Mouse (Mus musculus) CH12.LX (cell line): ENCODE results near the gene Fbxw8. TPM values are rescaled to one million over a fixed set of nuclear protein-coding genes. Genes with fewer than 3 reads are reported as not detected.

Source experiments
- DNase-seq: peaks from one replicate; pipeline ENCODE4 v3.0.0-alpha.2; 2013; ENCODE audit errors: extremely low read depth
- H3K27ac ChIP-seq: 2 replicates; pipeline ENCODE4 v1.5.1; 2012; ENCODE audit warnings: low read depth, mild to moderate bottlenecking, control low read depth, moderate library complexity; ENCODE audit not compliant: insufficient read depth
- H3K27me3 ChIP-seq: replicated peaks from 2 replicates; pipeline ENCODE3; 2012; ENCODE audit warnings: inconsistent platforms
- H3K36me3 ChIP-seq, 2 experiments: replicated peaks in 1 of 2; 2 replicates each; pipeline versions ENCODE3 to v1.6.1; 2012; ENCODE audit warnings: inconsistent platforms in 1 of 2, low read length in 1 of 2, mild to moderate bottlenecking in 1 of 2, mixed read lengths in 1 of 2, moderate library complexity in 1 of 2; ENCODE audit not compliant: control insufficient read depth in 1 of 2, insufficient read depth in 1 of 2
- H3K4me1 ChIP-seq, 2 experiments: 2 replicates each; pipeline ENCODE4 v1.6.1; 2012; ENCODE audit warnings: inconsistent platforms in 1 of 2, moderate library complexity in 1 of 2; ENCODE audit not compliant: insufficient read depth in 2 of 2, control insufficient read depth in 1 of 2
- H3K4me2 ChIP-seq: 2 replicates; pipeline ENCODE4 v1.6.1; 2012; ENCODE audit warnings: low read depth, mild to moderate bottlenecking, control low read depth; ENCODE audit not compliant: poor library complexity, insufficient read depth, severe bottlenecking
- H3K4me3 ChIP-seq, 3 experiments: fragments of 150-350 bp in 1 of 3; sonication (generic) in 1 of 3; replicated peaks in 1 of 3; 2 replicates each; pipeline versions ENCODE3 to v1.5.1; 2011 to 2012; ENCODE audit warnings: low read depth in 2 of 3, low read length in 2 of 3, mild to moderate bottlenecking in 2 of 3, moderate library complexity in 2 of 3, control low read depth in 1 of 3, improper control_type of control experiment in 1 of 3, inconsistent platforms in 1 of 3, mixed read lengths in 1 of 3; ENCODE audit not compliant: poor library complexity in 1 of 3
- H3K79me2 ChIP-seq: replicated peaks from 2 replicates; pipeline ENCODE4 v1.6.1; 2012; ENCODE audit warnings: mild to moderate bottlenecking, moderate library complexity; ENCODE audit not compliant: control insufficient read depth, poor library complexity, insufficient read depth, severe bottlenecking; ENCODE audit errors: extremely low read depth
- H3K9ac ChIP-seq: 2 replicates; pipeline ENCODE4 v1.6.1; 2012; ENCODE audit warnings: low read depth, mild to moderate bottlenecking, control low read depth, moderate library complexity; ENCODE audit not compliant: insufficient read depth
- H3K9me3 ChIP-seq: replicated peaks from 2 replicates; pipeline ENCODE3; 2012; ENCODE audit warnings: low read length, inconsistent platforms, mixed read lengths
- CTCF ChIP-seq, 2 experiments: IDR thresholded peaks in 1 of 2; conservative IDR thresholded peaks in 1 of 2; 2 replicates each; pipeline ENCODE4 v1.5.1; 2011 to 2012; ENCODE audit warnings: low read depth in 2 of 2, low read length in 2 of 2, improper control_type of control experiment in 1 of 2, inconsistent platforms in 1 of 2, mild to moderate bottlenecking in 1 of 2, moderate library complexity in 1 of 2
- ELF1 ChIP-seq: IDR thresholded peaks from 2 replicates; pipeline ENCODE4 v1.6.1; 2014; ENCODE audit warnings: low read depth, mild to moderate bottlenecking, inconsistent platforms, low read length, improper control_type of control experiment
- HCFC1 ChIP-seq: IDR thresholded peaks from 2 replicates; pipeline ENCODE4 v1.6.1; 2012; ENCODE audit warnings: low read depth, mild to moderate bottlenecking, inconsistent platforms, low read length, improper control_type of control experiment
- JUN ChIP-seq: IDR thresholded peaks from 2 replicates; pipeline ENCODE4 v1.6.1; 2011; ENCODE audit warnings: low read depth, mild to moderate bottlenecking, low read length, improper control_type of control experiment, moderate library complexity; ENCODE audit not compliant: insufficient read depth
- KAT2A ChIP-seq: IDR thresholded peaks from 2 replicates; pipeline ENCODE4 v1.6.1; 2012; ENCODE audit warnings: low read length, improper control_type of control experiment, inconsistent platforms; ENCODE audit not compliant: insufficient replicate concordance
- MAFK ChIP-seq: IDR thresholded peaks from 2 replicates; pipeline ENCODE4 v1.6.1; 2011; ENCODE audit warnings: low read length, improper control_type of control experiment; ENCODE audit not compliant: insufficient replicate concordance
- NRF1 ChIP-seq: IDR thresholded peaks from 2 replicates; pipeline ENCODE4 v1.6.1; 2014; ENCODE audit warnings: low read depth, mild to moderate bottlenecking, inconsistent platforms, low read length, improper control_type of control experiment, moderate library complexity
- POLR2AphosphoS2 ChIP-seq: IDR thresholded peaks from 2 replicates; pipeline ENCODE4 v1.6.1; 2011; ENCODE audit warnings: low read depth, low read length, improper control_type of control experiment
- TBP ChIP-seq: conservative IDR thresholded peaks from 2 replicates; pipeline ENCODE4 v1.6.1; 2011; ENCODE audit warnings: low read depth, low read length, improper control_type of control experiment
- TCF12 ChIP-seq: IDR thresholded peaks from 2 replicates; pipeline ENCODE4 v1.6.1; 2014; ENCODE audit warnings: low read depth, mild to moderate bottlenecking, inconsistent platforms, low read length, improper control_type of control experiment
- UBTF ChIP-seq: IDR thresholded peaks from 2 replicates; pipeline ENCODE4 v1.6.1; 2012; ENCODE audit warnings: low read depth, mild to moderate bottlenecking, inconsistent platforms, low read length, improper control_type of control experiment, moderate library complexity
- USF2 ChIP-seq: conservative IDR thresholded peaks from 2 replicates; pipeline ENCODE4 v1.6.1; 2011; ENCODE audit warnings: low read depth, low read length, improper control_type of control experiment
- ZC3H11A ChIP-seq: IDR thresholded peaks from 2 replicates; pipeline ENCODE4 v1.6.1; 2012; ENCODE audit warnings: low read depth, mild to moderate bottlenecking, inconsistent platforms, low read length, improper control_type of control experiment
- ZKSCAN1 ChIP-seq: IDR thresholded peaks from 2 replicates; pipeline ENCODE4 v1.6.1; 2012; ENCODE audit warnings: low read depth, inconsistent platforms, low read length, improper control_type of control experiment, borderline replicate concordance
- dilution Hi-C: fragments of 300-500 bp; cut with MboI; formaldehyde crosslinking; loops from 2 replicates; pipeline ENCODE4 v1.14.3; 2020; ENCODE audit warnings: low sequenced_read_pairs; ENCODE audit not compliant: extremely low pct_unique_long_range_greater_than_20kb, extremely low pct_ligation_motif_present
- in situ Hi-C: fragments of 300-500 bp; cut with MboI; formaldehyde crosslinking; loops from 3 replicates; pipeline ENCODE4 v1.14.3; 2019; ENCODE audit warnings: low sequenced_read_pairs, low pct_ligation_motif_present, low pct_unique_long_range_greater_than_20kb, mixed read lengths
- polyA plus RNA-seq: library from polyadenylated mRNA; unstranded; fragments of >175 nt; gene quantifications from 2 replicates; pipeline ENCODE4 v1.2.1, GENCODE M21; 2012; ENCODE audit warnings: low read depth; ENCODE audit not compliant: insufficient read length
- total RNA-seq, 2 experiments: library from RNA; depleted of rRNA; stranded (reverse); fragments of 300-350 nt in 1 of 2; fragments of >200 nt in 1 of 2; gene quantifications; 2 replicates each; pipeline ENCODE4 v1.2.3; 2012 to 2014

Gene Fbxw8
- total and polyA plus RNA-seq, 3 experiments, result 41.7 to 50.9 (median 47.3) TPM

- Histone ChIP-seq H3K4me2 (no peak overlapping the region), H3K4me1 (peaks cover 0 to 10% of the 10 kb centered on the region in 2 experiments; a peak in 2 of 4 replicates), H3K9ac (no peak overlapping the region), H3K36me3 (peaks cover 46 to 98% of the 10 kb centered on the region in 2 experiments), H3K27me3 (no peaks in the 10 kb centered on the region), H3K79me2 (0 out of 2 replicates have a peak, but pooled peaks cover 2% of the 10 kb centered on the region), H3K27ac (no peak overlapping the region), H3K4me3 (no peak overlapping the region), H3K9me3 (no peaks in the 10 kb centered on the region)
- TF ChIP-seq ELF1 (no peak), NRF1 (no peak), MAFK (no peak), KAT2A (no peak), TCF12 (no peak)
- in situ Hi-C loops, result no loop called here
- dilution Hi-C loops, result no loop called here
- DNase-seq, result no peak
Measured at GRCm38 (mm10) chr5:118139630-118140029, 15.6 kb downstream of the Fbxw8 start.

GRCm38 (mm10) chr5:118136391-118136790 lies 18.9 kb downstream of the Fbxw8 start:
- Histone ChIP-seq H3K4me3 (no peak overlapping the region), H3K27ac (no peak overlapping the region), H3K9me3 (no peaks in the 10 kb centered on the region), H3K9ac (no peak overlapping the region), H3K27me3 (no peaks in the 10 kb centered on the region), H3K79me2 (no peaks in the 10 kb centered on the region), H3K4me1 (peaks cover 0 to 7% of the 10 kb centered on the region in 2 experiments; a peak in 2 of 4 replicates), H3K4me2 (no peak overlapping the region), H3K36me3 (peaks cover 36 to 94% of the 10 kb centered on the region in 2 experiments)
- dilution Hi-C loops (no loop called here), in situ Hi-C loops (no loop called here)
- no peak for DNase-seq
- no peak for TF ChIP-seq JUN
- TF ChIP-seq CTCF (conservative IDR thresholded peaks at IDR 0.05 in 1 of 2, IDR thresholded peaks at IDR 0.05 in 1 of 2; ENCODE audit: low read depth in 2 of 2, low read length in 2 of 2), result no peak
- no peak for TF ChIP-seq TBP
- TF ChIP-seq, all 38 proteins: peak for 0

GRCm38 (mm10) chr5:118128651-118129050 lies 26.6 kb downstream of the Fbxw8 start:
- H3K4me2 ChIP-seq, result no peak overlapping the region
- H3K27ac ChIP-seq, result no peak overlapping the region
- no peaks in the 10 kb centered on the region for H3K79me2 ChIP-seq
- H3K9ac ChIP-seq, result no peak overlapping the region
- no peaks in the 10 kb centered on the region for H3K4me1 ChIP-seq
- H3K4me3 ChIP-seq, result no peak overlapping the region
- dilution Hi-C loops, result no loop called here
- H3K27me3 ChIP-seq, result no peaks in the 10 kb centered on the region
- H3K9me3 ChIP-seq, result no peaks in the 10 kb centered on the region
- in situ Hi-C loops, result no loop called here
- DNase-seq, result no peak
- H3K36me3 ChIP-seq, result peaks cover 55 to 93% of the 10 kb centered on the region in 2 experiments
- TF ChIP-seq JUN (no peak), ZKSCAN1 (no peak), KAT2A (no peak), UBTF (no peak), USF2 (no peak), ZC3H11A (no peak), HCFC1 (no peak), POLR2AphosphoS2 (no peak)
- TF ChIP-seq, all 38 proteins: peak for 0
